Mouse (Mus musculus): ENCODE measurements around the gene Pltp. TPM values are rescaled to one million over a fixed set of nuclear protein-coding genes. Genes with fewer than 3 reads are reported as not detected.
A peak's percentile ranks its signal among the peaks of the same experiment; 100 is the strongest.
"Not testable (repeated sequence)": the region's sequence is repeated elsewhere in the genome, so short reads cannot be mapped to it uniquely, and the experiment has no call there.

The Pltp gene
- total RNA-seq, 2 experiments from 2014 or later: 37.7 to 39.3 TPM

DNA sequence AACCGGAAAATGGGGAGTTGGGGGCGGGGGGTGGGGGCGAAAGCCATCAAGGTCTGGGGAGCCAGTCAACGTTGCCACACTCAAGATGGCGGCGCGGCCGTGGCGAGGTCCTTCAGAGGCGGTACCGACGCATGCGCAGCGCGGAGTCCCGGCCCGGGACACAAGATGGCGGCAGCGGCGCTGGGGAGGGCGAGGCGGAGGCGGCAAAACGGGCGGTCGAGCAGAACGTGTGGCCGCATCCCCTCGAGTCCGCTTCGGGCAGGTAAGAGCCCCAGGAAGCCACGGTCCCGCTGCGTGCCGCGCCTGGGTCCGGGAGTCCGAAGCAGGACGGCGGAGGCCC, 21.7 kb upstream of the Pltp start, which contains the start of gene Pcif1:
Pcif1 (plus strand) TSS at position 77 of the 340 bp plus-strand sequence.
- DNase-seq: peak; percentile 93 to 97

DNA sequence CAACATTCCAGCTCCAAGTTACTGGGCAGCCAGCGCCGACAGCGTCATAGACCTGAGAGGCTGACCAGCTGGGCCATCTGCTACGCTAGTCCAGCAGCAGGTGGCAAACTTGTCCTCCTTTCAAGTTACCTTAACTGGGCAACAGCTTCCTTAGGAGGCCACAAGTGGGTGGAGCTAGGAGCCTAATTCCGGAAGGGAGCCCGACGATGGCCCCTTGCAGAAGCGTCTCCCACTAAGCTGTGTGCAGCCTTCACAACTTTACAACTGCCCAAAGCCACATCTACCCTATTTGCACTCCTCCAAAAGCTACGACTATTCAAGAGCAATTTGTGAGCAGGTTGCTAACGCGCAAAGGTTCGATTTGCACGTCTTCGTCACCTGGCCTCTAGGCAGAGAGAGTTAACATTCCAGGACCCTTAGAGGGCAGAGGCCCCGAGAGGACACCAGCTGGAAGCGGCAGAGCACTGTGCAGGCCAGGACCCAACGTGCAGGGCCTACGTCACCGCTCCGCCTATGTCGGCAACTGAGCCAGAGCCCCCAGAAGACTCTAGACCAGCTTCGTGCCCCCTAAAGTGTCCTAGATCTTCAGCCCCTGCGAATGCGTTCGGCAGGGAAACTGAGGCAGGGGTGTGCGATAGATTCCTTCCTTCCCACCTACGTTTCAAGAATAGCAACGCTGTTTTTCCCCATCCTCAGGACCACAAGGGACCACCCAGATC, 21.2 kb upstream of the Pltp start:
- DNase-seq: peak; percentile 73 to 78

DNA sequence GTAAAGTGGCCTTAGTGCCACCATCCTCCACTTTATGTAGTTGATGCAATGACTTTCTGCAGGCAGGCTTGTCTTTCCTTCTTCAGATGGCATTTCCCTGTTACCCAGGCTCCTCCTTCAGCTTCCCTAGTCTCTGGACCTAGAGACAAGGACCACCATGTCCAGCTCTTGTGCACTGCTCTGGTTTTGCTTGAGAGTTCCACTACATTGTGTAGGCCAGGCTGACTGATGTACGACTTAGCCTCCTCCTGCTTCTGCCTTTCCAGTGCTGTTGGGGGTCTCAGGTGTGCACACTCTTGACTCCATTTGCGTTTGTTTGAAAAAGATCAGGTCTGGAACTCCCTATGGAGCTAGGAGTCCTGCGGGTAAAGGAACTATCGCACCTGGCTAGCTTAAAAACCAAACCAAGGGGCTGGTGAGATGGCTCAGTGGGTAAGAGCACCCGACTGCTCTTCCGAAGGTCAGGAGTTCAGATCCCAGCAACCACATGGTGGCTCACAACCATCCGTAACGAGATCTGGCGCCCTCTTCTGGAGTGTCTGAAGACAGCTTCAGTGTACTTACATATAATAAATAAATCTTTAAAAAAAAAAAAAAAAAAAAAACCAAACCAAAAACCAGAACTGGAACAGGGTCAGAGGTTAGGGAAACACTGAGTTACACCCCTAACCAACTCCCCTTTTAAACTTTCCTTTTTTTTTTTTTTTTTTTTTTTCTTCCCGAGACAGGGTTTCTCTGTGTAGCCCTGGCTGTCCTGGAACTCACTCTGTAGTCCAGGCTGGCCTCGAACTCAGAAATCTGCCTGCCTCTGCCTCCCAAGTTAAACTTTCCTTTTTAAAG, 20.1 kb upstream of the Pltp start:
- not testable (repeated sequence) for DNase-seq

DNA sequence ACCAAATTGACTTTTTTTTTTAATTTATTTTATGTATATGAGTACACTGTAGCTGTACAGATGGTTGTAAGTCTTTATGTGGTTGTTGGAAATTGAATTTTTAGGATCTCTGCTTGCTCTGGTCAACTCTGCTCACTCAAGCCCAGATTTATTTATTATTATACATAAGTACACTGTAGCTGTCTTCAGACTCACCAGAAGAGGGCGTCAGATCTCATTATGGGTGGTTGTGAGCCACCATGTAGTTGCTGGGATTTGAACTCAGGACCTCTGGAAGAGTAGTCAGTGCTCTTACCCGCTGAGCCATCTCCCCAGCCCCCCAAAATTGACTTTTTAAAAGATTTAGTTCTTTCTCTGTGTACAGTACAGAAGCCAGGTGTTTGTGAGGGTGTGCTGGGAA, 18.1 kb upstream of the Pltp start:
- DNase-seq: not testable (repeated sequence)

DNA sequence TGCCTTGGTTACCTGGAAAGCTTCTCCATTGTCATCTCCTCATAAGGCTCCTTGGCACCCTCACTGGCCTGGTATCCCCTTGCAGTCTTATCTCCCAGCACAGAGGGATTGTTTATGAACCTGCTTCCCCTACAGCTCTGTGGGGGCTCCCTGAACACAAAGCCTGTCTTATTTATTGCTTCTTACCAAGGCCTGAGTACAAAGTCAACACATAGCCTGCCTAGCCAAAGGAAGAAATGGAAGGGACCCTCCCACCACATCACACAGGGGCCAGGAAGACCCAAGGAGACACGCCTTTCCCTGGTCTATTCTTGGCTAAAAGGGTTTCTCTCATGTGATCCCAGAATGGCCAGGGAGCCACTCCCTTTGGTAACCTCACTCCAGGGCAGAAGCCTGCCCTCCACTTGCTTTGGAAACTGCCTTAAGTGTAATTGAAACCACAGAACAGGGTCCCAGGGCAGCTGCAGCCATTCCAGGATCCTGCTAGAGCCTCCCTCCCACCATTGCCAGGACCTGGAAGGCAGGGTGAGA, 16.8 kb upstream of the Pltp start:
- peak; percentile 73 to 88 for DNase-seq

DNA sequence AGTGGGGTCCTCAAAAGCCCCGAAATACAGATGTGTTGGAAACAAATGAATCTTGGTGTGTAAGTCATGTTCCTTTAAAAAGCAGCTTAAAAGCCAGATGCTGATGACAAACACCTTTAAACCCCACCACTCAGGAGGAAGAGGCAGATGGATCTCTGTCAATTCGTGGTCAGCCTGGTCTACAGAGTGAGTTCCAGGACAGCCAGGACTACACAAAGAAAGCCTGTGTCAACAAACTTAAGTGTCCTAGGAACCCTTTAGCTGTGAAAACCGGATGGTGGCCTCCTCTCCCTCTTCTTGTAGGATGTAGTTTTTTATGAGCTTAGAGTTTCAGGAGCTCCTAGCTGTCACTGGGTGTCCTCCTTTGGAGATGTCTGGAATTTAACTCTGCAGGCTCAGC, 16.1 kb upstream of the Pltp start:
- peak in 1 of 2 experiments; percentile 9 for DNase-seq

DNA sequence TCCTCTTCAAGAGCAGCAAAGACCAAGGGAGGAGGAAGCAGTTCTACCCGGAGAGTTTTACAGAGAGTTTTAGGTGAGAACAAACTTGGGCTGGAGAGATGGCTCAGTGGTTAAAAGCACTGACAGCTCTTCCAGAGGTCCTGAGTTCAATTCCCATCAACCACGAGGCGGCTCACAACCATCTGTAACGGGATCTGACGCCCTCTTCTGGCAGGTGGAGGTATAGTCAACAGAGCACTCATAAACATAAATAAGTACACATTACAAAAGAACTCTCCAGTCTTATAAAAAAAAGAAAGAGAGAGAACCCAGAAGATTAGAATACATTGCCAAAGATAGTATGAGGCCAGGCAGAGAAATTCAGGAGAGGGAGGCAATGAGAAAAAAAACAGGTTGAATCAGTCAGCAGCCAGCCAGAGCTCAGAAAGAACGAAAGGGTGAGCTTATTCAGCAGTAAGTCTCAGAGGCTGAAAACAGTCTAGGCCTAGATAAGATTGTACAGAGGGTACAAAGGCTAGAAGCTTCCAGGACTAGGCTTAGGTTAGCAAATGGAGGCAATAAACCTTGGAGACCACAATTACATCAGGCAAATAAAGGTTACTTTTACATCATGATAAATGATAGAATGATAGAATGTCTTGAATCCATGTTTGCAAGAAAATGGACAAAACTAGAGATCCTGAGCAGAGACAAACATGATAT, 14.2 kb upstream of the Pltp start:
- no peak for DNase-seq

DNA sequence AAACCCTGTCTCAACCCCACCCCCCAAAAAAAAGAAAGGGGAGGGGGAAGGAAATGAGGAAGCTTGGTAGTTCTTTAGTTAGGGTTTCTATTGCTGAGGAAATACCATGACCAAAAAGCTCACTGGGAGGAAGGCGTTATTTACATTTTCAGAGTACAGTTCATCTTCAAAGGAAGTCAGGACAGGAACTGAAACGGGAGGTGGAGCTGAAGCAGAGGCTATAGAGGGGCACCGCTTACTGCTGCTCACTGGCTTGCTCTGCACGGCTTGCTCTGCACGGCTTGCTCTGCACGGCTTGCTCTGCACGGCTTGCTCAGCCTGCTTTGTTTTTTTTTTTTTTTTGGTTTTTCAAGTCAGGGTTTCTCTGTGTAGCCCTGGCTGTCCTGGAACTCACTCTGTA, 11.0 kb upstream of the Pltp start:
- peak in 1 of 2 experiments; percentile 55 for DNase-seq

DNA sequence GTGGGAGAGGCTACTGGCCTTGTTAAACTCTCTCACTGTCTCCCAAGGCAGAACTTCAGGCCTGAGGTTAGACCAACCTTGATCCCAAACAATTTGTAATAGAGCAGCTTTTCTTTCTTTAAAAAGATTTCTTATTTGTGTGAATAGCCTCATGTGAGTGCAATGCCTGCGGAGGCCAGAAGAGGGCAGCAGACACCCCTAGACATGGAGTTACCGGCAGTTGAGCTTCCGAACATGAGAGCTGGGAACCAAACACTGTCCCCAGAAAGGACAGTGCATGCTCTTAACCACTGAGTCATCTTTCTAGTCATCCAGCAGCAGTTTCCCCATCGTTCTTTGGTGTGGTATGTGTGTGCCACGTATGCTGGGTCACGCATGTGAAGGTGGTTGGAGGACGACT, 10.1 kb upstream of the Pltp start:
- DNase-seq: no peak

DNA sequence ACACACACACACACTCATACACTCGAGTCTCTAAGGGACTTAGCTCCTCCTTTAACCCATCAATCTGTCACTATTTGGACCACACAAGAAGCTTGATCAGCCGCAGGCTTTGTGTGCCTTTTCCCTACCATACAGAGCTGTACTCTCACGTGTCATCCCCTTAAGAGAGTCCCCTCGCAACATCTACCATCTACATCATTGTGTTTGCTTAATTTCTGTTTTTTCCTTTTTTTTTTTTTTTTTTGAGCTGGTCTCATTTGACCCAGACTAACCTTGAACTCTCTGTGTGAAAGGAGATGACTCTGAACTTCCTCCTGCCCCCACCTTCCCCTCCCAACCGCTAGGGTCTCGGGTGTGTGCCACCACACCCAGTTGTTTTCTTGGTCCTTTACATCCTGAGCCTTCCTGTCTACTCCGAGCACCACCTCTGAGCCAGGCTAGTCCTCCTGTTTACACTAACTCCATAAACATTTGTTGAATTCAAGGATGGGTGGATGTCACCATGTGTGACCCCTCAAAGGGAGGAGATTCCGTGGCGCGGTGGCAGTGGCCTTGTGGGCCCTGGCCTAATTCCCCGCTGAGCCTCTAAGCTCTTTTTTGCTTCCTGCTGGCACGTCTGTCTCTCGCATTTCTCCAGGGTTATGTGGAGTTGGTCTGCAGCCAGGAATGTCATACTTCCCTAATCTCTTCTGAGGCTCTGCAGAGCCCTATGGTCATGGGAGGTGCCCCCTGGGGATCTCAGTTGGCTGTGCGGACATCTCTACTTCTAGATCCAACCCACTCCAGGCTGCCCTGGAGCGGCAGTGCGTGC, 9.4 kb upstream of the Pltp start:
- DNase-seq: peak; percentile 87 to 95

DNA sequence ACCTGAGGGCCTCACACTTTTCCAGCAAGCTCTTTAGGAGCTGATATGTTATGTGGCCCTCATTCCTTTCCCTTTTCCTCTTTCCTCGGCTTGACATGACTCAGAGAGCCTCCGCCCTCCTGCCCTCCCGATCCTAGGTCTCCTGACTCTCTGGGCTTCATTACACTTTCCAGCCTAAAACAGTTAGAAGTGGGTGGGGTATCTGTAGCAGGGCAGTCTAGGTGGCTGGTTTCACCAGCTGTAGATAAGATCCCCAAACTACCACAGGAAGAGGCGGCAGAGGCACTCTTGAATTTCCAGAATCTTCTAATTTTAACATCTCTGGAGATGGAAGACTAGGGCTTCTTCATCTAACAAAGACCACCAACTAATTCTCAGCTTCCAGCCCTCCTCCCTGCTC, 7.1 kb upstream of the Pltp start:
- DNase-seq: no peak

DNA sequence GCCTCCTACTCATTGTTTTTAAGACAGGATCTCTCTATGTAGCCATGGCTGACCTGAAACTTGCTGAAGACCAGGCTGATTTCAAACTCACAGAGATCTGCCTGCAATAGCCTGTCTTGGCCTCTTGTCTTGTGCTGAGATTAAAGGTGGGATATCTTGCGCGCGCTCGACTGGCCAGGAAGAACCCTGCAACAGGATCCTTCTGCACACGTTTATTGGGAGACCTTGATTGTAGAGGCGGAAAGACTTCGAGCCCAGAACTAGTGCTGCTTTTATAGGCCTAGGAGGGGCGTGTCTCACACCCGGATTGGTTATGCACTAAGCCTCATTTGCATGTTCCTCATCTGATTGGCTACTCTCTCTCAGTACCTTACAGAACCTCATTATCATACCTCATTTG, 5.9 kb upstream of the Pltp start:
- DNase-seq: not testable (repeated sequence)

DNA sequence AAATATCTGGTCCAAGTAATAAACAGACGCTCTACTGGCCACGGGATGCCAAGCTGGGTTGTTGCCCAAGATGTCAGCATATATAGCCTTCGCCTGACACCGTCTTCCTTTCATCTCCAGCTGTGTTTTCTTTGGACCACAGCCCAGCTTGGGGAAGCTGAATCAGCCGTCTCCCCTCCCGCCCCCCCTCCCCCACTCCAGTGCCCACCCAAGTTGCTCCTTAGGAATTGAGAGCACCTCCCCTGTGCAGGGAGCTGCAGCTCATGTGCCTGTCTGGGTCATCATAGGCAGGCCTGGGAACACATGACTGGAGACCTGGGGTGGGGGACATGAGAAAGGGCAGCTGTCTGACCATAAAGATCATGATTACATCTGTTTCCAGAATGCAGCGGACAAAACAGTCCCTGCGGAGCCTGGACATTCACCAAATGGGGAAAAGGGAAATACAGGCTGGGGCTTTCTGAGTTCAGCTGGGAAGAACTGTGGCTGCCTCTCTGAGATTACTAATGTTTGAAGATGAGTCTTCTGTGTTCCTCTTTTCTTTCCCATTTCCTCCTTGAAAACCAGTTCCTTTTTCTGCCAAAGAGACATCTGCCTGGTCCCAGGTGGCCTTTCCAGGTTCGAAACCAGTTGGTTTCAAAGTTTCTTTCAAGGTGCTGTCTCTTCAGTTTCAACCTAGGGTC, 4.8 kb upstream of the Pltp start:
- DNase-seq: peak; percentile 78 to 86

DNA sequence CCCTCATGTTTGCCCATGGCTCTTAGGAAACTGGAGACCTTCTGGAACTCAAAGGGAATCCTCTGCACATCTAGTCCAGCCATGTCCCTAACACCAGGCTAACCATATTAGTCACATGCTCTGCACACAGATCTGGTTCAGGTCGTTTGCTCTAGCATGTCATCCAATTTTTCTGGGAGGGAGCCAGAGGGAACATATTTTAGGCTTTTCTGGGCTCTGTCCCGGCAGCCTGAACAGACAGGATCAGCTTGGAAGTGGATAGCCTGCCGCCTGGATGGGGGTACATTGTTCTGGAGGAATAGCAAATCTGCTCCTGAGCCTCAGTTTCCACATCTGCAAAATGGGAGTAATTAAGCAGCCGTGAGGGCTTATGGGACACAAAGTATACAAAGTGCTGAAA, 3.6 kb upstream of the Pltp start:
- DNase-seq: no peak

DNA sequence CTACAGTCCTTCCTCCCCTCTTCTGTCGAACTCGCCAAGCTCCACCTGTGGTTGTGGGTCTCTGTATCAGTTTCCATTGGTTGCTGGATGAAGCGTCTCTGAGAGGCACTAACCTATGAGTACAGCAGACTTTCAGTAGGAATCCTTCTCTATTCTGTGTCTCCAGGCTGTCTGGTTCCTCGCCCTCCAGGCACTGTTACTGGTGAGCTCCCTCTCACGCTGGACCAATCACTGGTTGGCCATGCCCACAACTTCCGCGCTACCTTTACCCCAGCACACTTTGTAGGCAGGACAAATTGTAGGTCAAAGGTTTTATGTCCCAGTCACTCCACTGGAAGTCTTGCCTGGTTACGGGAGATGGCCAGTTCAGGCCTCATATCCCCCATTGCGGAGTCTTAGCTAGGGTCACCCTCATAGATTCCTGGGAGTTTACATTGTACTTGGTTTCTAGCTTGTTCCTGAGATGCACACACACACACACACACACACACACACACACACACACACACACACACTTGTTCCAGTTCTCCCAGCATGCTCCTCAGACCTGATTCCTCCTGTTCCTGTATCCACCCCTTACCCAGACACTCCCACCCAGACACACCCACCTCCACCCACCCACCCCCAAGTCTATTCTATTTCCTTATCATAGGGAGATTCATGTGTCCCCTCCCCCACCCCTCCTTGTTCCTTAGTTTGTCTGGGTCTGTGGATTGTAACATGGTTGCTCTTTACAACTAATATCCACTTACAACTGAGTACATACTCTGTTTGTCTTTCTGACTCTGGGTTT, 2.3 kb upstream of the Pltp start:
- DNase-seq: no peak

DNA sequence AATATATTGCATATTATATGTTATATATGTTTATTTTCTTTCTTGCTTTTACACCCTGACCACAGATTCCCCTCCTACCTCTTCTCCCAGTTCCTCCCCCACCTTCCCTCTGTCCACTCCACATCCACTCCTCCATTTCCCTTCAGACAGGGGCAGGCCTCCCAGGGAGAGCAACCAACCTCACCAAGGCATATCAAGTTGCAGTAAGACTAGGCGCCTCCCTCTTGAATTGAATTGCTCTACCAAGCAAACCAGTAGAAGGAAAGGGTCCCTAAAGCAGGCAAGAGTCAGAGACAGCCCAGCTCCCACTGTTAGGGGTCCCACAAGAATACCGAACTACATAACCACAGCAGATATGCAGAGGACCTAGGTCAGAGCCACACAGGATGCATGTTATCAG, 1.6 kb upstream of the Pltp start:
- no peak for DNase-seq

DNA sequence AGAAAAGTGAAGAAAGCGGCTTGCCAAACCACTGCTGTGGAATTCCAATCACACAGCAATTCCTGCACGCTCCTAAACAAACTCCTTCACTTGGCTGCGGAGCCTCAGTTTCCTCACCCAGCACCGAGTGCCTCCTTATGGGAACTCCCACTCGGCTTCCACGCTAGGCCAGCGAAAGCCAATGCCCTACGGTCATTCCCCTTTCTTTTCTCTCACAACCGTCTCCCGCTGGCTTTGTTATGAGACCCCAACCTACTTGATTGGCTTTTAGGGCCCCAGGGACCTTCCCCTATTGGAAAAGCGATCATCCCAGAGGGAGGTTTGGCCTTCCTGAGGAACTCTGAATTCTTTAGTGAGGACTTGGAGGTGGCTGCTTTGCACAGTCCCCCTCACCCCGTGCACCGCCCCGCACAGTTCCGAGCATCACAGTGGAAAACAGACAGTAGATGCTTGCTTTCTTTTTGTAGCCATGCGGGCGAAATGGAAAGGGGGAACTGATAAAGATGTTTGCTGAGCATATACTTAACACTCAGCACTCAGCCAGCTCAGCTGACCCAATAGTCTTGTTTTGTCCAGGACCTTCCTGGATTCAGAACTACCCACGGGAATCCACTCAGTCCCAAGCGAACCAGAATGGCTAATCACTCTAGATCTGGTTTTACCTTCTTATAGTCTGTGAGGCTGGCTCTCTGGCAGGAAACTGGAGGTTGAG, 487 bp upstream of the Pltp start:
- DNase-seq: peak in 1 of 2 experiments; percentile 36

DNA sequence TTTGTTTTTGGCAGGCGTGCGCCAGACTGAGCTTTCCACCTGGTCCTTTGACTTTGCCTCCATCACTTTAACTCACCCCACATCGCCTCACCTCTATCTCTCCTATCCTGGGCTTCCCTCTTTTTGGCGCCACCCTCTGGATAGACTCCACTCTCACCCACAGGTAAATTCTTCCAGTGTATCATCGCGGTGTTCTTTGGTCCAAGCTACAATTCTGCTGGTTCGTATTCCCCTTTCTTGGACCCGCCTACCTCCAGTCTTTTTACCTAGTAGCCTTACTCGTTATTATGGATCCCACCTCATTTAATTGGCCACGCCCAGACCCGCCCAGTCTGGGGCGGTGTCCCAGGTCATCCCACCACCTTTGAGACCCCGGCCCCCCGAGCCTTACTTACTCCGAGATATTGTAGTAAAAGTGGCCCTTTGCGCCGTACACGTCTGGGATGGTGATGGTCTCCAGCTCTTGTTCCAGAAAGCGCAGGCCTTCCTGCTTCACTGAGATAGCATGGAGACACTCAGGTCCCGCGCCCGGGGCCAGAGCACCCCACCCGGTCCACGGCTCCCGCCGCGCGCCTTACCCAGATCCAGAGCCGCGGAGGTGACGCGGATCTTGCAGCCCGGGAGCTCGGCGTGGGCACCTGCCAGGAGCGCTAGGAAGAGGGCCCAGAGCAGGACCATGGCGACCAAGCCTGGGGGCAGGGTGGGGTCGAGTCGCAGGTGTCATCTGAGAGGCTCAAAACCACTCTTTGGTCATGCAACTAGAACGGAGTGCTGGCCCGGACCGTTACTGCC, 1.0 kb downstream of the Pltp start:
- DNase-seq: peak in 1 of 2 experiments; percentile 33

DNA sequence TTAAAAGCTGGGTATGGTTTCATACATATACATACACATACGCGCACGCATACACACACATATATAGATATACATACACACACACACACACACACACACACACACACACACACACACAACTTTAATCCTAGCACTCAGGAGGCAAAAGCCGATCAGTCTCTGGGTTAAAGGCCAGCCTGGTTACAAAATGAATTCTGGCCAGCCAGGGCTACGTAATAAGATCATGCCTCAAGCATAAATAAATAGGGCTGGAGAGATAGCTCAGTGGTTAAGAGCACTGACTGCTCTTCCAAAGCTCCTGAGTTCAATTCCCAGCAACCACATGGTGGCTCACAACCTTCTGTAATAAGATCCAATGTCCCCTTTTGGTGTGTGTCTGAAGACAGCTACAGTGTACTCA, 1.9 kb downstream of the Pltp start:
- not testable (repeated sequence) for DNase-seq
